Mouse (Mus musculus): ENCODE measurements around the gene Tox4.

GRCm38 (mm10) chr14:52277210-52277609 lies 1.7 kb upstream of the Tox4 start:
- TF ChIP-seq CTCF (conservative IDR thresholded peaks at IDR 0.05; ENCODE audit: low read length) (no peak), POU5F1 (IDR thresholded peaks at IDR 0.05; ENCODE audit: borderline replicate concordance, low read length) (no peak), NANOG (IDR thresholded peaks at IDR 0.05; ENCODE audit: borderline replicate concordance, low read length) (no peak)
